Mouse (Mus musculus) ES-Bruce4 (cell line): ENCODE data around the gene Il33.

Source experiments
- CTCF ChIP-seq: IDR thresholded peaks from one replicate; pipeline ENCODE4 v1.8.1; 2011; ENCODE audit warnings: low read depth, low read length
- EP300 ChIP-seq: IDR thresholded peaks from 2 replicates; pipeline ENCODE4 v1.6.1; 2011; ENCODE audit warnings: low read depth, low read length; ENCODE audit not compliant: insufficient read depth
- POLR2A ChIP-seq: IDR thresholded peaks from one replicate; pipeline ENCODE4 v1.8.1; 2011; ENCODE audit warnings: low read length; ENCODE audit not compliant: insufficient read depth

DNA sequence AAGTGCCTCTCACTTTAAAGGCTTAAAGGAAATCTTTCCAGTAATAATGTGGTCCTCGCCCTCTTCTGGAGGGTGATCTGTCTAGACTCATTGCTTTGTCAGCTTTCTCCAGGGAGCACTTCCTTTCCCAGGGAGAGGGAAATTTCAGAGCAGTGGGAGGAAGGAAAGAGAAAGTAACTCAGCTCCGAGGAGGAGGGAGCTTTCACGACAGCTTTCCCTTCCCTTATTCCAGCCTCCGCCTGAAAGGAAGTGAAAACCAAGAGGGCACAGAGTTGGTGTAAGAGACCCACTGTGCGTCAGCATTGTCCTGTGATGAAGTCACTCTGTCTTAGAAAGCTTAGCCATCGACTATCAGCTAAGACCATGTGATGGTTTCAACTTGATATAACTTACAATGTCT is 15.3 kb downstream of the Il33 start:
- TF ChIP-seq CTCF (no peak), EP300 (no peak), POLR2A (no peak)
